Mouse (Mus musculus) heart, postnatal 10 days (tissue): ENCODE data around the gene Zbtb16. TPM values are rescaled to one million over a fixed set of nuclear protein-coding genes. Genes with fewer than 3 reads are reported as not detected.

Experiments used
- DNase-seq, 2 experiments: peaks; one replicate each; pipeline ENCODE4 v3.0.0; 2021
- intact Hi-C: fragments of 180-260 bp; cut with DNase I; formaldehyde crosslinking; loops from one replicate; pipeline ENCODE4 v1.15.1; 2025
- total RNA-seq, 2 experiments: library from RNA; stranded (reverse); gene quantifications; 2 replicates each; pipeline ENCODE4 v1.2.3; 2021

Zbtb16 gene
- total RNA-seq, 2 experiments from 2014 or later = 25.5 to 199 TPM

DNA sequence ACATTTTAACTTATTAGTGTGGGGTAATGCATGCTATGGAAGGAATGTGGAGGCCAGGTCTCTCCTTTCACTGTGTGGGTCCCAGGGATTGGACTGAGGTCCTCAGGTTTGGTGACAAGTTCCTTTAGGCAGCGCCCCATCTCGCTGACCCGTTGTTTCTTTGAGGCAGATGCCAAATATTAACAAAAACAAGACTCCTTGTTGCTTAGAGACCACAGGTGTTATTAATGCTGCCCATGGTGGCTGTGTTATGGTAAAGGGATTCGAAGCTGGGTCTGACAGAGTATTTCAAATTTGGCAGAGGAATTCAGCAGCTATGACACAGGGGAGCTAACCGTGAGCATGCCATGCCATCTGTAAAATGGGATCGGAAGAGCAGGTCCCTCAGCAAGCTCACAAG, 114.4 kb downstream of the Zbtb16 start:
- intact Hi-C loops = loop anchor here (2.0 to 10.0 kb wide), 3 partner anchors 47 to 263 kb away; partner anchors contain the start of gene Usp28
- DNase-seq = no peak

DNA sequence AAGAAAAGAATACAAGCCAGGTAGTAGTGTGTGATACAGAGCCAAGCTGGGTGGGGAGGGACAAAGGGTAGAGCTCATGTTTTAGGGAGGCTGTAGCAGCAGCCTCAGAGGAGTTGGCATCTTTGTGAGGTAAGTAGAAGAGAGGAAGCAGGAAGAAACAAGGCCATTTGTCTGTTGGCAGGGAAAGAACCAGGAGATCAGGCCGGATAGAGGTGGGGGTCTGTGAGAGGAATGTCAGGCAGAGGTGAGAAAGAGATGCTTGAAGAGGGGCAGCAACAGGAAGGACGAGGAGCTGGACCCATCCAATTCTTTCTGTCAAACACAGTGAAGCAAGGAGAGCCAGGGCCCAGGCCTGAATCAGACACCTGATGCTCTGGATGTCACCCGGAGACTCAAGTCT, 114.8 kb downstream of the Zbtb16 start:
- DNase-seq = no peak
- intact Hi-C loops = loop anchor here (5.0 to 10.0 kb wide), 2 partner anchors 74 to 264 kb away; partner anchors contain the start of gene Usp28

DNA sequence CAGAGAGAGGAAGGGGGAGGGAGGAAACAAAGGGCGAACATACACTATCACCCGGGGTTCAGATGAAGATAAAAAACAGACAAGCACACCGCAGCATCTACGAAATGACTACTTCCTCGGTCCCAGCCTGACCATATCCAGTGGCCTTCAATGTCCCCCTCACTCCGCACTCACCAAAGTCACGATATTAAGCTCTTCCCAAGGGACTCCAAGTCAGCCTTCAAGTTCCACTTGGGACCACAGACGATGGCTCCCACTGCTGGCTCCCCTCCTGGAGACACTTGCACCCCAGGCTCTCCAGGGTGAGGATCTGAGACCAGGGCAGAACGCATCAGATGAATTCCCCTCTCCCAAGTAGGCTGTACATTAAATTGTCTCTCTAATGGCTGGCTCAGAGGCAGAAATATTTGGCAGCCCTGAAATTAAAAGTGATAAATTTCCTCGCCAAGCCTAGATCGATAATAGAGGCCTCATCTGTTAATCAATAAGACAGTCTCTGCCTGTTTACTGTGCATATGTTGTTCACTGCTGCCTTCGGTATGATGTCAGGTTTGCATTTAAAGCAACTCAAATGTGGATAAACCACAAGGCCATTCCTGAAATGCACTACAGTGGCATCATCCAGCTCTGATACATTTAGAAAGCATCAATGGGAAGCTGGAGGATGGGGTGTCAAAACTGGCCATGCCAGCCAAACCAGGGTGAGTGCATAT, 115.6 kb downstream of the Zbtb16 start:
- DNase-seq = no peak
- intact Hi-C loops = loop anchor here (5.0 to 10.0 kb wide), 2 partner anchors 73 to 264 kb away; partner anchors contain the start of gene Usp28

DNA sequence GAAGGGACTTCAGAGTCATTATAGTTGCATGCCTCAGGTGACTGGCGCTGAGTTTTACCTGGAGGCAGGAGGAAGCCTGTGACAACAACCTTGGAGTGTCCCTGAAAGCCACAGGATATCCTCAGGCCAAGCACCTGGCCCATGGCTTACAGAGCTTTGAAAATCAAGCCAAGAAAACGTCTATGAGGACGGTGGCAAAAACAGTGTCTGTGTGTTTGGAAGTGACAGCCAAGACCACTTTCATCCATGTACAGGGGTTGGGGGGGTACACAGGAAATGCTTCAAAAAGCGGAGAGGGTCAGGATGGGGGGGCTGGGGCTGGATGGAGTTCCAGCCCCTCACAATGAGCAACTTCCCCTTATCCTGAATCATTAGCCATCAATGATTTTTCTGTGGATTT, 116.4 kb downstream of the Zbtb16 start:
- DNase-seq = no peak
- intact Hi-C loops = loop anchor here (5.0 to 10.0 kb wide), 2 partner anchors 72 to 265 kb away; partner anchors contain the start of gene Usp28

DNA sequence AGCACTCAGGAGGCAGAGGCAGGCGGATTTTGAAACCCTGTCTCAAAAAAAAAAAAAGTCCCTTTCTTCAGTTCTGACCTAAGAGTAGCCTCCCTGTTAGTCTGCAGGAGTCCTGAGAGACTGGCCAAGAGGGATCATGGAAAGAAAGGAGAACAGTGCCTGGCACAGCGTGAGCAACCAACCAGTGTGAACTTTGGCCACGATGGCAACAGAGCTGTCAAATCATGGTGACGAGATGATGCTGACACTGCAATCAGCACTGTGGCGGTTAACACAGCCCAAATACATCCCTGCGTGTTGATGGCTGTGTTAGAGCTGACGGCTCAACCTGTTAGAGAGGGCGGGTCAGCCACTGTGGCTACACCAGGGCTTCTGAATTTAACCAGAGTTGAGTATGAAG, 119.5 kb downstream of the Zbtb16 start:
- intact Hi-C loops = no loop called here
- no peak for DNase-seq

DNA sequence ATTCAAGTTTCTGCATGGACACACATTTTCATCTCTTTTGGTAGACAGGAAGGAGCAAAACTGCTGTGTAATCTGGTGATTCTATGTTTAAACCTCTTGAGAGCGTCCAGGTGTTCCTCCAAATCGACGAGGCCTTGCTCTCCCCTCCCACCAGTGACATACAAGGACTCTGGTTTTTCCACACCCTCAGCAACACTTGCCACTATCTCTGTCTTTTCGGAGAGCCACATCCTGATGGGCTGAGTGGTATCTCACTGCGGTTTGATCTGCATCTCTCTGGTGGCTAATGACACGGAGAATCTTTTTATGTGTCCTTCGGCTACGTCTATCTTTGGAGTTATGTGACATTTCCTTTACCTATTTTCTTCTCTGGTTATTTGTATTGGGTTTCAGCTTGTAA, 121.0 kb downstream of the Zbtb16 start:
- DNase-seq = no peak
- intact Hi-C loops = no loop called here

DNA sequence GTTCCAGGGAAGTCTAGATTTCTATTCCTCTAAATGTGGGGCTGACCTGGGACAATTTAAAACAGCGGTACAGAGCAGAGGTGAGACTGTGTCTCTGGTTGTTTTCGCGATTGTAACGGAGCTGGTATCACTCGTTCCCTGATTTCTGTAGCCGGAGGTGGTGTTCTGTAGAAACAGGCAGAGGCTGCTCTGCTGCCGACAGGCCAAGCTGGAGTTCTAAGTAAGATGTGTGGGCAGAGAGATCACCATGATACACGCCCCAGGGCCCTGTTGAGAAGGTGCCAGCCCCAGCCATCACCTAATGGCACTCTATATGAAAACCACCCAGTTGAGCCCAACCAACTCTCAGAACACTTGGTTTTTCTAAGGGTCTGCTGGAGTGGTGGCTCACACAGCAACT, 122.2 kb downstream of the Zbtb16 start:
- intact Hi-C loops = no loop called here
- no peak for DNase-seq

DNA sequence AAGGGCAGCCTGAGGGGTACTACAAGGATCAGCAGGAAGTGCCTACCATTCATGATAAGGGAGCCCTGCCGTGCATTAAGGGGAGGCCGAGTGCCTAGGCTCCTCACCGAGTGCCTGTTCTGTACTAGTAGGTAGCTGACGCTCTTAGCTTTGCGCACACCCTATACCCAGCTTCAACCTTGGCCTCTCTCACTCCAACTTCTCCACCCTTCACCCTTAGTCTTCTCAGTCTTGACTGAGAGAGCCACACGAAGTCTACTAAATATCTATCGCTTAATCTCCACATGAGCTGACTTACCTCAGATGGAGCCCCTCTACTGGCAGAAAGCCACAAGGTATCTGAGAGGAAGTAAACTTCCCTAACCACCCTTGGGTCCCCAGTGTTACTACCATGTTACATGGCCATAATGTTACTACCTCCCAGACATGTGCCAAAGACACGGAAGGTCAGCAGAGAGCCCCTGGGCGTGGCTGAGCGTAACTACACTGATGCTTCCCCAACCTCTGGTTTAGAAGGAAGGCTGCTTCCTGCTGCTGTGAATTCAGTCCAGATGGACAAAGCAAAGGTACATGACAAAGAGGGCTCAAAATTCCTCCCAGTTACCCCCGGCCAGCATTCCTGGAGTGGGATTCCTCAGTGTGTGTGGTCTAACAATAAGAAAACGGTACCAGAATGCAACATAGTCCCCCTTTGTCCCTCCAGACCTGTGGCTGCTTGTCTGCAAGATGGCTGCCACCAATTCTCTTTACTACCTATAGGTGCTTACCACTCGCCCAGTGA, 122.8 kb downstream of the Zbtb16 start:
- DNase-seq = no peak

DNA sequence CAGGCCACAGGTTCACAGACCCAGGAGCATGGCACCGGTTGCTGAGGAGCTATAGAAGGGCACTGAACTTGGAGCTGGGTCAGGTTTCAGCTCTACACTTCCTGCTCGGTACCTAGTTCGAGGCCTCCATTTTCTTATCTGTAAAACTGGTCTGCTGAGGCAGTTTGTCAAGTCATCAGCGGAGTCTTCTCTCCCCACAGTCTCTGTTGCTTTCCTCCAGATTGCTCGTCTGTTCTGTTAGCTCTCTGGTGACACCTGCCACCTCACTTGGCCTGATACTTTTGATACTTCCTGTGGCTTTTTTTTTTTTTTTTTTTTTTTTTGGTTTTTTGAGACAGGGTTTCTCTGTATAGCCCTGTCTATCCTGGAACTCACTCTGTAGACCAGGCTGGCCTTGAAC, 124.2 kb downstream of the Zbtb16 start:
- intact Hi-C loops = no loop called here
- no peak for DNase-seq

More for the DNA sequence above, 122.8 kb downstream of the Zbtb16 start:
- intact Hi-C loops = no loop called here

DNA sequence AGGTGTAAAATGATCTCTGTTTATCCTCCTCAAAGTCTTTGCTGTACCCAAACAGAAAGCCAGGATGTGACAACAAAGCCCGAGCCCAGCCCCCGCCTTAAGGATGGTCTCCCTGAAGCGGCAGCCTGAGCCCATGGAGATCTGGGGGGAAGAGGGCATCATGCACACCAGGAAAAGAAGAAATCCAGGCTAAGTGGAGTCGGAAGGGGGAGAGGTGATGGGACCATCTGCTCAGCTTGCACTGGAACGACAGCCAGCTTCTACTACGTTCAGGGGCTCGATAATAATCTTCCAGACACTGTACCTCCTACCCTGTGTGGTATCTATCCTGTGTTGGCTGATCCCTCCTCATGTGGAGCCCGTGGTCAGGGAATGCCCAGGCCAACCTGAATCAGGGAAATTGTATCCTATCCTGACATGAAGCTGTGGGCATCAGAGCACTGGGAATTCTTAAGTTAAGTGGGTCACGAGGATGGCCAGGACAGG, 124.7 kb downstream of the Zbtb16 start:
- DNase-seq = peak in 1 of 2 experiments; percentile 32

DNA sequence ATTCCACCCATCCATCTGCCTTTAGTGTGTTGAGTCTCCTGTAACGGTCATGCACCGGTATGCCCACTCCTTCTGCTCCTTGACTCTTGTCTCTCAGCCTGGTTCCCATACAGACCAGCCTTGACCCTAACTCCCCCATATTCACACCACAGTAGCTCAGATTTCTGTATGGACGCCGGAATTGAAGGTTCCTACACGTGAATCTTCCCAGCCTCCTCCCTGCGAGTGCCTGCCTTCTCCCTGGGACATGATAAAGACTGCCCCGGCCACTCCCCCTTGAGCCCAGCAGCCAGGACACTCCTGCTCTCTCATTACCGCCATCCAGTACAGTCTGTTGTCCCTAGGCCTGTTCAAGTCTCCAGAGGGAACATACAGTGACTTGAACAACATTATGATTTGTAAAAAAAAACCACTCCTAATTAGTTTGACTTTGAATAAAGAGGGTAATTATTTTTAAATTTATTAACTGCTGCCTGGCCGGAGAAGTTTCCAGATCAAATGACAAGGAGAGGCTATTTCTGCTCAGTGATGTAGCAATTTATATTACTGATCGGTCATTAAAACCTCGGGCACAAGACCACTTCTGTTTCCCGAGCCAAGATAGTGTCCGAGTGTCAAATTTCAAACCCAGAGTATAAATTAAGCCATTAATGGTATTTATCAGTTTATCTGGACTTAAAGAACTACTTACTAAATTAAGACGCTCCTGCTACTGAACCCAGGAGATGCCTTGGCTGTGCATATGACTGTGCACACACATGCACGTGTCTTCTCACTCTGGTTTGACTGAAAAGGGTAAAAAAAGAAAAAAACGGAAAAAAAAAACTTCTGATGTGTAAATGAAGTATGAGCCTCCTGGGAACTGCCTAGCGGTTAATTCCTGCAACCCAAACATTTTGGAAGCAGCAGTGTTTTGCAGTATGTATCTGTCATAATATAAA, 125.4 kb downstream of the Zbtb16 start:
- peak; percentile 34 to 50 for DNase-seq
- intact Hi-C loops = no loop called here

More for the DNA sequence above, 124.7 kb downstream of the Zbtb16 start:
- intact Hi-C loops = no loop called here

DNA sequence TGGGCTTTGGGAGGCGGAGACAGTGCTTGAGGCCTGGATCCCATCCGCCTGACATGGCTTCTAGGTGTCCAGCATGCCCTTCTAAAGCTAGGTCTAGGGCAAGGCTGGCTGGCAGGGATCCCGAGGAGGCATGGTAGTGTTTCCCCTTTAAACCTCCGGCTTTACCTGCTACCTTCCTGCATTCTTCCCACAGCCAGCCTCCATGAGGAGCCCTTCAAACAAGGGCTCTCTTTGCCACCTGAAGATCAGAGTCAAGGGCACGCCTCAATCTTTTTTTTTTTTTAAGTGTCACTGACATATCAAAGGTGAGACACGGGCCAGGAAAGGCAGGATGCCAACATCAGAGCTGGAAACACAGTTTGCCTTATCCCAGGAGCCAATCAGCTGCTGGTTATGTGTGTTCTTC, 128.2 kb downstream of the Zbtb16 start:
- intact Hi-C loops = loop anchor here (1.0 to 2.0 kb wide), 2 partner anchors 15 to 29 kb away; no protein-coding TSS in a partner anchor

DNA sequence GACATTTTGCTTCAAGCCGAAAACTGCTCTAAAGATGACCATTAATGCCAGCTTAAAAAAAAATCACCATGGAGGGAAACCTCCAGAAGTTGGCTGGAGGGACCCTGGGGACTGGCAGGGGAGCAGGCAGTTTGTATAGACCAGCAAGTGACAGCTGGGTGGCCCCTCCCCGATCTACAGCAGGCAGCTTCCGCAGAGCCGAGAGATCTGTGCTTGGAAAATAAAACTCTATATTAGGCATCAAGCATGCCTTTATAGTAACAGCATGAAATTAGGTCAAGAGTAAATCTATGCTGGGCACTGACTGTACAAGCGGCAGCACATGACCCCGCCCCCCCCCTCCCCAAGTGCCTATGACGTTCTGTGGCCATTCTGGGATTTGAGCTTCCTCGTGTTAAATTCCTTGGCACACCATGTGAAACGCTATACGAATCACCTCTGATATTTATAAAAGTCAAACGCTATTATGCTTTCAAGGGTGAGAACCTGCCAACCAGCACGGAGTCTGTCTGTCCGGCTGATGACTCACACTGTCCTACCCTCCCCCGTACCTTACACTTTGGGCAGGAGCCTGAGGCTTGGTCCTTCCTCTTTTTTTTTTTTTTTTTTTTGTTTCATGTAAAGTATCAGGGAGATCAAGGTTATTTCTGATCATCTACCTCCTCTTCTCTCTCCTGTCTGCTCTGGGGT, 128.7 kb downstream of the Zbtb16 start:
- DNase-seq = peak; percentile 63 to 75

More for the DNA sequence above, 128.2 kb downstream of the Zbtb16 start:
- DNase-seq = peak; percentile 80 to 83

DNA sequence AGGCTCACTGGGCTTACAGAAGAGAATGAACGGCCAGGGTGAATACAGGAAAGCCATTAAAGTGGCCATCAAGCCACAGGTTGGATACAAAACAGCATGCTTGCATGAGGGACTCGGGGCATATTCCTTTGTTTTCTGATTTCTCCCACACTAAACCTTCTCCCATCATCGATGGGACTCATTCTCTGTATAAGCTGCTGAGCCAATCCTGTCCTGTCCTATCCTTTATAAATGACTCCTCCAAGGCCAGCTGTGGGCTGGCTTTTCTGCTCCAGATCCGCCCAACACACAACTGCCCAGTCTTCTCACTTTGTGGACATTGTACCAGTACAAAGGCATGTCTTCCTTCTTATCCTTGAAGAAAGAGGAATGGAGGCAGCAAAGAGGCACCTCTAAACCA, 134.7 kb downstream of the Zbtb16 start:
- intact Hi-C loops = no loop called here
- DNase-seq = no peak

More for the DNA sequence above, 128.7 kb downstream of the Zbtb16 start:
- intact Hi-C loops = loop anchor here (1.0 to 2.0 kb wide), 2 partner anchors 16 to 30 kb away; no protein-coding TSS in a partner anchor

DNA sequence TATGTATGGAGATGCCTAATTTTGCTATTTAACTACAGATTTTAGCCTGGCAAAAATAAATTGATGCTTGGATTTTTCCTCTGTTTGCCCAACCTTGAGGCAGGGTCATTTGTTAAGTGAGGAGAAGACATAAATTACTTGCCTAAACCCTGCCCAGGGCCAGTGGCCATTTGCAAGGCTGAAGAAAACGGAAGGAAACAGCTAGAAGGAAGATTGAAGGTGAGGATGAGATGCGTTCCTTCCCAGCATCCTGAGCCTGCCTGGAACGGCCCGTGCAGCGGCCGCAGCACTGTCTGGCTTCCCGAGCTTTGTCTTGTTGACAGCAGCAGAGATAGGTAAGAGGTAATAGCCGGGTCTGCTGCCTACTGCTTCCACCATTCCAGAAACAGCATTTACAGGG, 135.2 kb downstream of the Zbtb16 start:
- intact Hi-C loops = no loop called here
- no peak for DNase-seq

DNA sequence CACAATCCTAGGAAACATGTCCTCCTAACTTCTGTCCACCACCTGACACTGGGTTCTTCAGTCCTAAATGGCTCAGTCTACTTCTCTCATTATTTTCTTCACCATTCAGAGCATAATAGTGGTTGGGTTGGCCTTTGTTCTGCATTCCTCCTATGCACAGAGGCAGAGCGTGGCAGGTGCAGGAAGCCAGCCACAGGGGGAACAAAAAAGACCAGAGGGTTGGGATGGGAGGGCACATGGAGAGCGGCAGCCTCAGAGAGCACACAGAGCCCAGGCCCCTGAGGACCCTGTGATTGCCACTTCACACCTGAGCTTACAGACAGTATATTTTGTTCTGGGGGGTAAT, 138.6 kb downstream of the Zbtb16 start:
- intact Hi-C loops = no loop called here
- no peak for DNase-seq

DNA sequence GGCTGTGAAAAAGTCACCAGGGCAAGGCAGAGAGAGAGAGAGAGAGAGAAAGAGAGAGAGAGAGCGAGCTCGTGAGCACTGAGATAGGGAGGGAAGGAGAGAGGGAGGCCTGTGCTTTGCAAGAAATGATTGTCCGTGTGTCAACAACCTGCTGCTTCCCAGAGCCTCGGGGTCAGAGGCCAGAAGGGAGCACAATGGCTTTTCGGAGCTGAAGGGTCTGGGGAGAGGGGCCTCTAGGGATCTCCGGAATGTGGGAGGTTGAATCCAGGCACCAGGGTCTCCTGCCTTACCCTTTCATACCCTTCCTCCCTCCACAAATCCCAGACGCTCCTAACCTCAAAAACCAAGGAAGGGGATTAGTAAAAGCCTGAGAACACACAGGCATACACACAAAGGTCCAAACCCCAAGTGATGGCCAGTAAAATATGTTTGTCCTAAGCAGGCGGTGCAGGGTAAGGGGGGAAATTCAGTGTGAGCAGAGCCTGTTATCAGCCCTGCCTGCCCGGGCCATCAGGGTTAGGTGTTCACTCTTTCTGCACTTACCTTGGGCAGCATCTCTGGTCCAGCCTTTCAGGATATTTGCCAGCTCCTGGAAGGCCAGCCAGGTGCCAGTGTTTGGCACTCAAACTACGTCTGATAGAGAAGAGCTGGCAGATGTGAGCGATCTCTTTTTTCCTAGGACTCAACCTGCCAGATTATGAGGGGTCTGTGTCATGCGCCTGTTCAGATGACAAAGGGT, 139.1 kb downstream of the Zbtb16 start:
- intact Hi-C loops = no loop called here

DNA sequence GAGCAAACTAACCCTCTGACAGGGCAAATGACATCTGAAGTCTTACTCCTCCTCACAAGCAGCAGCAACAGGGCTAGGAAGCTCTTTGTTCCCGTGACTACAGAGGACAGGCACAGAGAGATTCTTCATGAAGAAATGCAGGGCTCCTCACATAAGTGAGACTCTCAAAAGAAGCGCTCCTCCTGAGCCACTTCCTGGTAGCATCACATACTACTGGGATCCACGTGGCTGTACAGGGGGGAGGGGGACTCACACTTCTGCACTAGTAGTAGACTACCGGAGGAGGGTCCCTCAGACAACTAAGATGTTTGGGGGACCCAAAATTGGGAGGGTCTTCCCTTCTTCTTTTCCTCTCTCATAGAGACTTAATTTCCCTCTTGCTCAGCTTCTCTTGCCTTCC, 139.7 kb downstream of the Zbtb16 start:
- intact Hi-C loops = no loop called here
- no peak for DNase-seq

More for the DNA sequence above, 139.1 kb downstream of the Zbtb16 start:
- DNase-seq = no peak

DNA sequence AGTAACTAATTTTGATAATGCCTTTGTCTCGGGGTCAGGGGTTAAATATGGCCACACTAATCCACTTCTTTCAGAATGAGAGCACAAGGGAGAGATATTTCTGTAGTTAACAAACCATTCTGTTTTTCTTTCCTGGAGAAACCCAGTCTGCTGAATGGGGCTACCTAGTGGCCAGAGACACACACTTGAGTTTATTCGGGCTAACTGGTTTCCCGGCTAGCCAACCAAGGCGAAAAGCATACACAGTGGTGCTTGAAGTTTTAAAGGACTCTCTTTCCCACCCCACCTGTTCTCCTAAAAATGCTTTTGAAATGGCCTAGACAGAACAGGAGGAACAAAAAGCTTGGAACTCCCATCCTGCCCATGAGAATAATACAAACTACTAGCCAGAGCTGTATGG, 140.2 kb downstream of the Zbtb16 start:
- intact Hi-C loops = no loop called here
- no peak for DNase-seq
